ENCODE assay signal across 7 mouse cellular contexts in genomic region chr11:76899758-76900738, GRCm38 (mm10). TPM values are rescaled to one million over a fixed set of nuclear protein-coding genes. Genes with fewer than 3 reads are reported as not detected.
A peak's percentile ranks its signal among the peaks of the same experiment; 100 is the strongest.
DNase-seq lines count a peak whose midpoint lies in the region; ATAC-seq and TF ChIP-seq lines count a peak whose summit lies in the region.

No protein-coding gene starts in this region.

- no peaks in the 10 kb centered on the region for H3K9me3 ChIP-seq in intestine, postnatal 0 days (ENCODE audit: control insufficient read depth)
- no peaks in the 10 kb centered on the region for H3K9me3 ChIP-seq in hindbrain, embryonic 10.5 days

- H3K4me3 ChIP-seq in intestine, postnatal 0 days (ENCODE audit: low read depth, low read length): no peak overlapping the region
- H3K4me3 ChIP-seq in hindbrain, embryonic 10.5 days: no peak overlapping the region

- H3K4me1 ChIP-seq in intestine, postnatal 0 days (replicated peaks; ENCODE audit: control insufficient read depth, insufficient read depth, low read length): peaks cover 11% of the 10 kb centered on the region
- no peaks in the 10 kb centered on the region for H3K4me1 ChIP-seq in hindbrain, embryonic 10.5 days (replicated peaks)

- intact Hi-C loops in left cerebral cortex, postnatal 4 days (cut with DNase I): no loop called here
- intact Hi-C loops in left cerebral cortex, postnatal 36 days (cut with DNase I): loop anchor here (5.0 kb wide), 1 partner anchor 37 kb away; no protein-coding TSS in a partner anchor

- H3K36me3 ChIP-seq in intestine, postnatal 0 days (ENCODE audit: control insufficient read depth, insufficient read depth): no peaks in the 10 kb centered on the region
- no peaks in the 10 kb centered on the region for H3K36me3 ChIP-seq in hindbrain, embryonic 10.5 days

- H3K27me3 ChIP-seq in intestine, postnatal 0 days (replicated peaks; ENCODE audit: control insufficient read depth, insufficient read depth, low read length): no peaks in the 10 kb centered on the region
- no peaks in the 10 kb centered on the region for H3K27me3 ChIP-seq in hindbrain, embryonic 10.5 days (ENCODE audit: insufficient read depth, poor library complexity, severe bottlenecking)

- DNase-seq in left cerebral cortex, postnatal 4 days: peak; percentile 28
- DNase-seq in left cerebral cortex, postnatal 36 days (ENCODE audit: low spot score in 2 of 2): no peak
- peak; percentile 55 for DNase-seq in ZHBTc4 (ENCODE audit: low read depth, low spot score)
- peak; percentile 52 for DNase-seq in skeletal muscle tissue, adult 2 months (ENCODE audit: low read depth, low spot score)
- DNase-seq in hindbrain, embryonic 10.5 days (ENCODE audit: low spot score): no peak

- no peak overlapping the region for H3K27ac ChIP-seq in intestine, postnatal 0 days (ENCODE audit: low read depth, low read length)
- H3K27ac ChIP-seq in hindbrain, embryonic 10.5 days: no peak overlapping the region

- TF ChIP-seq CTCF in intestine, postnatal 0 days (IDR thresholded peaks at IDR 0.05; ENCODE audit: low read depth): peak; percentile 68

- peak; percentile 28; the same call in 1 of the 2 replicates for ATAC-seq in intestine, postnatal 0 days
- no peak for ATAC-seq in CD4-positive, CD25-positive, alpha-beta regulatory T cell, adult 4 months

- no peak overlapping the region for H3K4me2 ChIP-seq in intestine, postnatal 0 days (replicated peaks; ENCODE audit: low read depth)

- whole genome bisulfite sequencing in intestine, postnatal 0 days: 53% methylated on average over 5 of the region's 5 CpGs
- 75% methylated on average over 5 of the region's 5 CpGs for WGBS in hindbrain, embryonic 10.5 days

- no peak overlapping the region for H3K9ac ChIP-seq in intestine, postnatal 0 days (ENCODE audit: low read depth, low read length)

RNA-seq across cellular contexts. Expression of gene Tmigd1, which starts 1.9 kb away (rescaled TPM):
- total RNA-seq in left cerebral cortex, postnatal 4 days (2021): not detected
- total RNA-seq in left cerebral cortex, postnatal 36 days (2021): not detected
- polyA plus RNA-seq in intestine, postnatal 0 days (2015; fragmentation: Nextera tagmentation; extraction: Ambion mirVana): 55.0 and 64.1 TPM in 2 replicates
- under 1 TPM in 1 of 2 experiments, not detected in 1; 0.65 TPM for polyA plus RNA-seq in CD4-positive, CD25-positive, alpha-beta regulatory T cell, adult 4 months (2017; shearing (Covaris generic))
- polyA plus RNA-seq in hindbrain, embryonic 10.5 days (2016; fragmentation: Nextera tagmentation; extraction: Ambion mirVana): 0.29 TPM in 1 of 2 replicates, not detected in the other

RNA-seq across cellular contexts. Expression of gene Blmh, which starts 24.6 kb away (rescaled TPM):
- 10 to 100 TPM; 80.8 to 89.7 TPM for total RNA-seq in left cerebral cortex, postnatal 4 days (2021)
- 10 to 100 TPM; 58.9 to 60.3 TPM for total RNA-seq in left cerebral cortex, postnatal 36 days (2021)
- polyA plus RNA-seq in intestine, postnatal 0 days (2015; fragmentation: Nextera tagmentation; extraction: Ambion mirVana): 56.7 and 60.9 TPM in 2 replicates
- 100 to 1,000 TPM in 1 of 2 experiments, 10 to 100 TPM in 1; 81.9 to 102 TPM for polyA plus RNA-seq in CD4-positive, CD25-positive, alpha-beta regulatory T cell, adult 4 months (2017; shearing (Covaris generic))
- 197 and 203 TPM in 2 replicates for polyA plus RNA-seq in hindbrain, embryonic 10.5 days (2016; fragmentation: Nextera tagmentation; extraction: Ambion mirVana)

RNA-seq across cellular contexts. Expression of gene Cpd, which starts 53.2 kb away (rescaled TPM):
- 10 to 100 TPM; 56.8 to 56.9 TPM for total RNA-seq in left cerebral cortex, postnatal 4 days (2021)
- 10 to 100 TPM; 53.0 to 56.1 TPM for total RNA-seq in left cerebral cortex, postnatal 36 days (2021)
- polyA plus RNA-seq in intestine, postnatal 0 days (2015; fragmentation: Nextera tagmentation; extraction: Ambion mirVana): 10.1 and 11.0 TPM in 2 replicates
- 1 to 10 TPM; 3.5 to 4.0 TPM for polyA plus RNA-seq in CD4-positive, CD25-positive, alpha-beta regulatory T cell, adult 4 months (2017; shearing (Covaris generic))
- polyA plus RNA-seq in hindbrain, embryonic 10.5 days (2016; fragmentation: Nextera tagmentation; extraction: Ambion mirVana): 8.0 and 8.4 TPM in 2 replicates

Comparison
In these comparisons a context has a peak if more than half of its experiments do, and no peak if none do; other contexts are left out.
1. DNase-seq: peak in left cerebral cortex, postnatal 4 days (single experiment), ZHBTc4 (single experiment) and skeletal muscle tissue, adult 2 months (single experiment); none in left cerebral cortex, postnatal 36 days (0 of 2) and hindbrain, embryonic 10.5 days (single experiment).
2. RNA of gene Tmigd1, which starts 1.9 kb away (polyA plus RNA-seq): 55.0 to 64.1 TPM in intestine, postnatal 0 days; 0.65 TPM in CD4-positive, CD25-positive, alpha-beta regulatory T cell, adult 4 months and 0.29 TPM in hindbrain, embryonic 10.5 days; every median in the first group is over 10 times any median in the second.